Mouse (Mus musculus) liver, postnatal 0 days (tissue): ENCODE data around the gene H2-Ab1. TPM values are rescaled to one million over a fixed set of nuclear protein-coding genes. Genes with fewer than 3 reads are reported as not detected.
"Not testable (repeated sequence)": the region's sequence is repeated elsewhere in the genome, so short reads cannot be mapped to it uniquely, and the experiment has no call there.

ENCODE experiments used
- ATAC-seq: fragments of 200-750 bp; cut with Nextera tagmentation; 2 replicates; pipeline ENCODE4 v1.8.0; 2017; ENCODE audit warnings: mild to moderate bottlenecking, moderate library complexity
- DNase-seq: peaks from one replicate; pipeline ENCODE4 v3.0.0-alpha.2; 2016
- H3K27ac ChIP-seq: fragments of 300-500 bp; sonication (generic); 2 replicates; pipeline ENCODE4 v1.5.1; 2014; ENCODE audit warnings: antibody characterized with exemption, moderate library complexity, mild to moderate bottlenecking, low read depth
- H3K27me3 ChIP-seq: fragments of 300-500 bp; sonication (generic); 2 replicates; pipeline ENCODE4 v1.6.1; 2014; ENCODE audit warnings: low read length, control low read depth, mixed read lengths; ENCODE audit not compliant: insufficient read depth
- H3K36me3 ChIP-seq: fragments of 300-500 bp; sonication (generic); replicated peaks from 2 replicates; pipeline ENCODE4 v1.6.1; 2014; ENCODE audit warnings: mild to moderate bottlenecking, control low read depth, low read length, moderate library complexity, mixed read lengths; ENCODE audit not compliant: insufficient read depth
- H3K4me1 ChIP-seq: fragments of 300-500 bp; sonication (generic); 2 replicates; pipeline ENCODE4 v1.6.1; 2014; ENCODE audit warnings: antibody characterized with exemption, mild to moderate bottlenecking, control low read depth; ENCODE audit not compliant: insufficient read depth
- H3K4me2 ChIP-seq: fragments of 300-500 bp; sonication (generic); 2 replicates; pipeline ENCODE4 v1.6.1; 2014; ENCODE audit warnings: low read depth, mild to moderate bottlenecking, low read length, moderate library complexity, mixed read lengths
- H3K4me3 ChIP-seq: fragments of 300-500 bp; sonication (generic); 2 replicates; pipeline ENCODE4 v1.5.1; 2014; ENCODE audit warnings: low read depth, low read length
- H3K9ac ChIP-seq: fragments of 300-500 bp; sonication (generic); replicated peaks from 2 replicates; pipeline ENCODE4 v1.6.1; 2014; ENCODE audit warnings: mild to moderate bottlenecking, moderate library complexity
- H3K9me3 ChIP-seq: fragments of 300-500 bp; sonication (generic); 2 replicates; pipeline ENCODE4 v1.6.1; 2016; ENCODE audit warnings: mild to moderate bottlenecking, control low read depth, low read length, mixed read lengths
- CTCF ChIP-seq: sonication (generic); IDR thresholded peaks from 2 replicates; pipeline ENCODE4 v1.5.1; 2016; ENCODE audit warnings: antibody characterized with exemption, low read depth
- EP300 ChIP-seq: IDR thresholded peaks from 2 replicates; pipeline ENCODE4 v1.6.1; 2016; ENCODE audit warnings: antibody characterized with exemption, low read depth, mild to moderate bottlenecking
- WGBS: fragments of 180-500 bp; shearing (Covaris S2); extraction: QIAGEN DNeasy Blood & Tissue Kit; methylation state at CpG from one replicate; pipeline ENCODE4 v1.1.7; 2014; ENCODE audit not compliant: insufficient replicate concordance; 5-methylcytosine and 5-hydroxymethylcytosine counted together
- polyA plus RNA-seq: library from polyadenylated mRNA; unstranded; fragments of >200 nt; fragmentation: Nextera tagmentation; extraction: Ambion mirVana; gene quantifications from 2 replicates; pipeline ENCODE4 v1.2.1, GENCODE M21; 2015

H2-Ab1 gene
- polyA plus RNA-seq, 1 experiment from 2014 or later = 24.9 TPM

- WGBS = 74% methylated on average over 21 of the region's 21 CpGs
- DNase-seq (no peak), ATAC-seq (no peak)
- no peaks in the 10 kb centered on the region for H3K27me3 ChIP-seq
- H3K9ac ChIP-seq = no peak overlapping the region
- H3K4me2 ChIP-seq = no peak overlapping the region
- 0 out of 2 replicates have a peak, but pooled peaks cover 3% of the 10 kb centered on the region for H3K9me3 ChIP-seq
- H3K27ac ChIP-seq = no peak overlapping the region
- no peaks in the 10 kb centered on the region for H3K4me1 ChIP-seq
- H3K36me3 ChIP-seq = peaks cover 15% of the 10 kb centered on the region
- no peak for TF ChIP-seq CTCF
- H3K4me3 ChIP-seq = no peak overlapping the region
Measured at GRCm38 (mm10) chr17:34213936-34214335, 43.6 kb upstream of the H2-Ab1 start.

- 86% methylated on average over 12 of the region's 12 CpGs for WGBS
Measured at GRCm38 (mm10) chr17:34215176-34215575, 42.3 kb upstream of the H2-Ab1 start.

GRCm38 (mm10) chr17:34217216-34217928, 40.1 kb upstream of the H2-Ab1 start:
- H3K4me3 ChIP-seq = no peak overlapping the region
- no peak for DNase-seq
- ATAC-seq = no peak
- TF ChIP-seq EP300 (no peak), CTCF (no peak)
- 0 out of 2 replicates have a peak, but pooled peaks cover 3% of the 10 kb centered on the region for H3K9me3 ChIP-seq
- no peak overlapping the region for H3K9ac ChIP-seq
- H3K36me3 ChIP-seq = peaks cover 15% of the 10 kb centered on the region
- H3K4me1 ChIP-seq = no peaks in the 10 kb centered on the region
- no peak overlapping the region for H3K27ac ChIP-seq
- no peak overlapping the region for H3K4me2 ChIP-seq
- no peaks in the 10 kb centered on the region for H3K27me3 ChIP-seq
- WGBS = 73% methylated on average over 8 of the region's 8 CpGs

More at GRCm38 (mm10) chr17:34215176-34215575, 42.3 kb upstream of the H2-Ab1 start:
- no peak for DNase-seq
- Histone ChIP-seq H3K4me2 (no peak overlapping the region), H3K4me3 (no peak overlapping the region), H3K27ac (no peak overlapping the region), H3K9me3 (0 out of 2 replicates have a peak, but pooled peaks cover 3% of the 10 kb centered on the region), H3K4me1 (no peaks in the 10 kb centered on the region), H3K9ac (no peak overlapping the region), H3K36me3 (peaks cover 15% of the 10 kb centered on the region), H3K27me3 (no peaks in the 10 kb centered on the region)
- ATAC-seq = no peak
- TF ChIP-seq EP300 (no peak), CTCF (no peak)

- no peak for ATAC-seq
- Histone ChIP-seq H3K27me3 (no peaks in the 10 kb centered on the region), H3K4me3 (no peak overlapping the region), H3K4me1 (no peaks in the 10 kb centered on the region), H3K36me3 (peaks cover 11% of the 10 kb centered on the region; the same call in 1 of the 2 replicates), H3K4me2 (no peak overlapping the region), H3K27ac (no peak overlapping the region), H3K9ac (no peak overlapping the region), H3K9me3 (0 out of 2 replicates have a peak, but pooled peaks cover 3% of the 10 kb centered on the region)
- 83% methylated on average over 5 of the region's 5 CpGs for WGBS
- TF ChIP-seq EP300 (no peak), CTCF (no peak)
- DNase-seq = no peak
Measured at GRCm38 (mm10) chr17:34217986-34218385, 39.5 kb upstream of the H2-Ab1 start.

- H3K36me3 ChIP-seq = peaks cover 11% of the 10 kb centered on the region; the same call in 1 of the 2 replicates
- TF ChIP-seq CTCF = no peak
- TF ChIP-seq EP300 = no peak
- no peak overlapping the region for H3K4me3 ChIP-seq
- peak; percentile 40 for ATAC-seq
- H3K27ac ChIP-seq = no peak overlapping the region
- H3K9ac ChIP-seq = no peak overlapping the region
- no peaks in the 10 kb centered on the region for H3K27me3 ChIP-seq
- no peak overlapping the region for H3K4me2 ChIP-seq
- 0 out of 2 replicates have a peak, but pooled peaks cover 3% of the 10 kb centered on the region for H3K9me3 ChIP-seq
- 76% methylated on average over 11 of the region's 11 CpGs for WGBS
- H3K4me1 ChIP-seq = no peaks in the 10 kb centered on the region
- no peak for DNase-seq
Measured at GRCm38 (mm10) chr17:34218675-34219074, 38.8 kb upstream of the H2-Ab1 start.

- 85% methylated on average over 7 of the region's 11 CpGs for WGBS
- not testable (repeated sequence) for H3K36me3 ChIP-seq, H3K9me3 ChIP-seq, H3K4me3 ChIP-seq, H3K4me1 ChIP-seq, ATAC-seq, H3K4me2 ChIP-seq, H3K27ac ChIP-seq, H3K9ac ChIP-seq, H3K27me3 ChIP-seq
- TF ChIP-seq CTCF = peak; percentile 67
- DNase-seq = peak; percentile 57
Measured at GRCm38 (mm10) chr17:34219096-34219495, 38.4 kb upstream of the H2-Ab1 start.

GRCm38 (mm10) chr17:34219801-34220200, 37.7 kb upstream of the H2-Ab1 start:
- not testable (repeated sequence) for H3K4me3 ChIP-seq, H3K4me1 ChIP-seq, ATAC-seq

GRCm38 (mm10) chr17:34220401-34220800, 37.1 kb upstream of the H2-Ab1 start:
- ATAC-seq, DNase-seq, H3K9me3 ChIP-seq, H3K36me3 ChIP-seq, H3K4me3 ChIP-seq, H3K9ac ChIP-seq, H3K27ac ChIP-seq, H3K4me2 ChIP-seq, H3K27me3 ChIP-seq, H3K4me1 ChIP-seq: not testable (repeated sequence)
- WGBS = 88% methylated on average over 4 of the region's 16 CpGs

More at GRCm38 (mm10) chr17:34219801-34220200, 37.7 kb upstream of the H2-Ab1 start:
- 87% methylated on average over 3 of the region's 7 CpGs for WGBS
- not testable (repeated sequence) for H3K27me3 ChIP-seq, H3K9ac ChIP-seq, H3K36me3 ChIP-seq, H3K27ac ChIP-seq, H3K9me3 ChIP-seq, H3K4me2 ChIP-seq, DNase-seq
